16 mouse cellular contexts compared by ENCODE assay signal in genomic region chr9:107543299-107543698, GRCm38 (mm10). TPM values are rescaled to one million over a fixed set of nuclear protein-coding genes. Genes with fewer than 3 reads are reported as not detected.
DNase-seq lines count a peak whose midpoint lies in the region; ATAC-seq and TF ChIP-seq lines count a peak whose summit lies in the region.
"Had no signal": no experiment of that assay in that cellular context is flagged by ENCODE, and none has a peak within 500 bp of the region (broad histone marks: within the 10 kb centered on the region; RNA-seq: fewer than 3 reads in every experiment).

No protein-coding gene starts in this region.

- no peak for TF ChIP-seq CTCF in testis, adult 2 months (IDR thresholded peaks at IDR 0.05; ENCODE audit: control insufficient read depth, insufficient read depth, insufficient replicate concordance, low read depth, low read length)

- peaks cover 7% of the 10 kb centered on the region for H3K27me3 ChIP-seq in forebrain, embryonic 12.5 days
- H3K27me3 ChIP-seq in forebrain, embryonic 16.5 days (replicated peaks; ENCODE audit: control insufficient read depth, insufficient read depth, low read length) = no peaks in the 10 kb centered on the region
- no peaks in the 10 kb centered on the region for H3K27me3 ChIP-seq in kidney, embryonic 16.5 days (ENCODE audit: insufficient read depth, low read length)
- no peaks in the 10 kb centered on the region for H3K27me3 ChIP-seq in testis, adult 2 months (ENCODE audit: control insufficient read depth, insufficient read depth, low read length)
- H3K27me3 ChIP-seq in stomach, embryonic 16.5 days (ENCODE audit: control insufficient read depth, insufficient read depth, low read length) = no peaks in the 10 kb centered on the region
- H3K27me3 ChIP-seq: midbrain, embryonic 15.5 days had no signal

- WGBS in forebrain, embryonic 12.5 days = 92% methylated on average over 11 of the region's 11 CpGs
- WGBS in forebrain, embryonic 16.5 days = 90% methylated on average over 11 of the region's 11 CpGs
- WGBS in kidney, embryonic 16.5 days = 83% methylated on average over 11 of the region's 11 CpGs
- 79% methylated on average over 11 of the region's 11 CpGs for WGBS in stomach, embryonic 16.5 days

- H3K9ac ChIP-seq in forebrain, embryonic 12.5 days = no peak overlapping the region
- H3K9ac ChIP-seq in forebrain, embryonic 16.5 days (replicated peaks; ENCODE audit: low read depth, low read length) = no peak overlapping the region
- no peak overlapping the region for H3K9ac ChIP-seq in kidney, embryonic 16.5 days (replicated peaks; ENCODE audit: low read length)
- H3K9ac ChIP-seq in stomach, embryonic 16.5 days (ENCODE audit: low read length) = peak overlapping the region; percentile 74; the same call in 1 of the 2 replicates

- no peak for ATAC-seq in forebrain, embryonic 12.5 days (ENCODE audit: low FRiP score)
- ATAC-seq in forebrain, embryonic 16.5 days = no peak
- ATAC-seq in kidney, embryonic 16.5 days (ENCODE audit: low FRiP score, low TSS enrichment) = no peak
- ATAC-seq in stomach, embryonic 16.5 days (ENCODE audit: insufficient read depth, low FRiP score) = no peak
- ATAC-seq: inflammation-experienced regulatory T-cells, adult 6 months; midbrain, embryonic 15.5 days had no signal

- TF ChIP-seq POLR2A in testis, adult 2 months (IDR thresholded peaks at IDR 0.05; ENCODE audit: control insufficient read depth, low read depth, low read length) = no peak

- peak overlapping the region; percentile 94 for H3K4me2 ChIP-seq in forebrain, embryonic 12.5 days
- H3K4me2 ChIP-seq in forebrain, embryonic 16.5 days (ENCODE audit: low read length) = no peak overlapping the region
- peak overlapping the region; percentile 89 for H3K4me2 ChIP-seq in kidney, embryonic 16.5 days (replicated peaks; ENCODE audit: low read depth, low read length)
- H3K4me2 ChIP-seq in stomach, embryonic 16.5 days (ENCODE audit: low read depth, low read length) = peak overlapping the region; percentile 76

- no peak for DNase-seq in kidney, postnatal 25 days
- no peak for DNase-seq in testis, postnatal 14 days (ENCODE audit: low spot score)
- no peak for DNase-seq in adipocyte (ENCODE audit: low spot score)
- DNase-seq: adrenal gland, postnatal 36 days; B cell, adult 2 months; cerebellum, adult 18-20 months; heart, postnatal 14 days; lung, postnatal 10 days; right cerebral cortex, postnatal 25 days had no signal

- H3K4me3 ChIP-seq in forebrain, embryonic 12.5 days (replicated peaks) = no peak overlapping the region
- H3K4me3 ChIP-seq in forebrain, embryonic 16.5 days (replicated peaks; ENCODE audit: low read length) = no peak overlapping the region
- no peak overlapping the region for H3K4me3 ChIP-seq in kidney, embryonic 16.5 days (ENCODE audit: low read length)
- peak overlapping the region; percentile 43 for H3K4me3 ChIP-seq in testis, adult 2 months (ENCODE audit: control insufficient read depth, low read depth, low read length)
- H3K4me3 ChIP-seq in stomach, embryonic 16.5 days (replicated peaks; ENCODE audit: low read length) = no peak overlapping the region; the same call in 1 of the 2 replicates

- H3K27ac ChIP-seq in forebrain, embryonic 12.5 days = no peak overlapping the region
- no peak overlapping the region for H3K27ac ChIP-seq in forebrain, embryonic 16.5 days (ENCODE audit: low read length)
- no peak overlapping the region for H3K27ac ChIP-seq in kidney, embryonic 16.5 days (ENCODE audit: low read length)
- no peak overlapping the region for H3K27ac ChIP-seq in testis, adult 2 months (ENCODE audit: control insufficient read depth, insufficient read depth, low read depth, low read length)
- no peak overlapping the region for H3K27ac ChIP-seq in stomach, embryonic 16.5 days (ENCODE audit: low read length)
- H3K27ac ChIP-seq: midbrain, embryonic 15.5 days had no signal

- peaks cover 38% of the 10 kb centered on the region for H3K36me3 ChIP-seq in forebrain, embryonic 12.5 days (replicated peaks)
- H3K36me3 ChIP-seq in forebrain, embryonic 16.5 days (ENCODE audit: control insufficient read depth, insufficient read depth) = peaks cover 25% of the 10 kb centered on the region
- H3K36me3 ChIP-seq in kidney, embryonic 16.5 days (ENCODE audit: insufficient read depth, low read length) = peaks cover 36% of the 10 kb centered on the region
- no peaks in the 10 kb centered on the region; the same call in 1 of the 2 replicates for H3K36me3 ChIP-seq in testis, adult 2 months (ENCODE audit: control insufficient read depth, insufficient read depth, low read length)
- H3K36me3 ChIP-seq in stomach, embryonic 16.5 days (ENCODE audit: control insufficient read depth, insufficient read depth, low read length) = 0 out of 2 replicates have a peak, but pooled peaks cover 18% of the 10 kb centered on the region

- no peaks in the 10 kb centered on the region for H3K9me3 ChIP-seq in forebrain, embryonic 12.5 days
- H3K9me3 ChIP-seq in forebrain, embryonic 16.5 days (ENCODE audit: control insufficient read depth, low read length) = no peaks in the 10 kb centered on the region
- H3K9me3 ChIP-seq in kidney, embryonic 16.5 days (ENCODE audit: low read length) = no peaks in the 10 kb centered on the region
- H3K9me3 ChIP-seq in stomach, embryonic 16.5 days (replicated peaks; ENCODE audit: control insufficient read depth, low read length) = no peaks in the 10 kb centered on the region
- H3K9me3 ChIP-seq: midbrain, embryonic 15.5 days had no signal

- peaks cover 38% of the 10 kb centered on the region for H3K4me1 ChIP-seq in forebrain, embryonic 12.5 days
- H3K4me1 ChIP-seq in forebrain, embryonic 16.5 days (replicated peaks; ENCODE audit: control insufficient read depth, insufficient read depth, low read length) = peaks cover 49% of the 10 kb centered on the region
- peaks cover 30% of the 10 kb centered on the region for H3K4me1 ChIP-seq in kidney, embryonic 16.5 days (ENCODE audit: insufficient read depth, low read length)
- peaks cover 22% of the 10 kb centered on the region for H3K4me1 ChIP-seq in testis, adult 2 months (ENCODE audit: control insufficient read depth, insufficient read depth, low read length)
- peaks cover 26% of the 10 kb centered on the region for H3K4me1 ChIP-seq in stomach, embryonic 16.5 days (ENCODE audit: control insufficient read depth, insufficient read depth, low read length)

RNA-seq across cellular contexts. Expression of gene Nprl2, which starts 1.3 kb away (rescaled TPM):
- 43.1 and 46.3 TPM in 2 replicates for polyA plus RNA-seq in forebrain, embryonic 12.5 days (2016; fragmentation: Nextera tagmentation; extraction: Ambion mirVana)
- 88.4 and 89.8 TPM in 2 replicates for polyA plus RNA-seq in forebrain, embryonic 16.5 days (2015; fragmentation: Nextera tagmentation; extraction: Ambion mirVana)
- 57.0 and 59.0 TPM in 2 replicates for polyA plus RNA-seq in kidney, embryonic 16.5 days (2015; fragmentation: Nextera tagmentation; extraction: Ambion mirVana)
- 34.7 and 40.3 TPM in 2 replicates for polyA plus RNA-seq in testis, adult 2 months (2012; rRNA removed)
- polyA plus RNA-seq in stomach, embryonic 16.5 days (2015; fragmentation: Nextera tagmentation; extraction: Ambion mirVana) = 40.8 and 42.6 TPM in 2 replicates

RNA-seq across cellular contexts. Expression of gene Cyb561d2, which starts 1.3 kb away (rescaled TPM):
- polyA plus RNA-seq in forebrain, embryonic 12.5 days (2016; fragmentation: Nextera tagmentation; extraction: Ambion mirVana) = 17.7 and 18.9 TPM in 2 replicates
- 35.7 and 38.5 TPM in 2 replicates for polyA plus RNA-seq in forebrain, embryonic 16.5 days (2015; fragmentation: Nextera tagmentation; extraction: Ambion mirVana)
- 35.8 and 39.0 TPM in 2 replicates for polyA plus RNA-seq in kidney, embryonic 16.5 days (2015; fragmentation: Nextera tagmentation; extraction: Ambion mirVana)
- polyA plus RNA-seq in testis, adult 2 months (2012; rRNA removed) = 28.3 and 29.4 TPM in 2 replicates
- 27.4 and 30.0 TPM in 2 replicates for polyA plus RNA-seq in stomach, embryonic 16.5 days (2015; fragmentation: Nextera tagmentation; extraction: Ambion mirVana)

RNA-seq across cellular contexts. Expression of gene Zmynd10, which starts 3.8 kb away (rescaled TPM):
- 1.0 and 2.2 TPM in 2 replicates for polyA plus RNA-seq in forebrain, embryonic 12.5 days (2016; fragmentation: Nextera tagmentation; extraction: Ambion mirVana)
- polyA plus RNA-seq in forebrain, embryonic 16.5 days (2015; fragmentation: Nextera tagmentation; extraction: Ambion mirVana) = 2.2 and 3.2 TPM in 2 replicates
- 3.3 and 3.9 TPM in 2 replicates for polyA plus RNA-seq in kidney, embryonic 16.5 days (2015; fragmentation: Nextera tagmentation; extraction: Ambion mirVana)
- polyA plus RNA-seq in testis, adult 2 months (2012; rRNA removed) = 245 and 272 TPM in 2 replicates
- polyA plus RNA-seq in stomach, embryonic 16.5 days (2015; fragmentation: Nextera tagmentation; extraction: Ambion mirVana) = 0.76 and 1.6 TPM in 2 replicates

RNA-seq across cellular contexts. Expression of gene Rassf1, which starts 8.1 kb away (rescaled TPM):
- 40.0 and 45.7 TPM in 2 replicates for polyA plus RNA-seq in forebrain, embryonic 12.5 days (2016; fragmentation: Nextera tagmentation; extraction: Ambion mirVana)
- 43.4 and 45.4 TPM in 2 replicates for polyA plus RNA-seq in forebrain, embryonic 16.5 days (2015; fragmentation: Nextera tagmentation; extraction: Ambion mirVana)
- polyA plus RNA-seq in kidney, embryonic 16.5 days (2015; fragmentation: Nextera tagmentation; extraction: Ambion mirVana) = 66.8 and 68.9 TPM in 2 replicates
- polyA plus RNA-seq in testis, adult 2 months (2012; rRNA removed) = 62.8 and 63.4 TPM in 2 replicates
- polyA plus RNA-seq in stomach, embryonic 16.5 days (2015; fragmentation: Nextera tagmentation; extraction: Ambion mirVana) = 63.8 and 72.2 TPM in 2 replicates

RNA-seq across cellular contexts. Expression of gene Tmem115, which starts 9.6 kb away (rescaled TPM):
- polyA plus RNA-seq in forebrain, embryonic 12.5 days (2016; fragmentation: Nextera tagmentation; extraction: Ambion mirVana) = 43.3 and 45.0 TPM in 2 replicates
- polyA plus RNA-seq in forebrain, embryonic 16.5 days (2015; fragmentation: Nextera tagmentation; extraction: Ambion mirVana) = 41.9 and 44.5 TPM in 2 replicates
- polyA plus RNA-seq in kidney, embryonic 16.5 days (2015; fragmentation: Nextera tagmentation; extraction: Ambion mirVana) = 49.7 and 51.0 TPM in 2 replicates
- polyA plus RNA-seq in testis, adult 2 months (2012; rRNA removed) = 38.3 and 46.9 TPM in 2 replicates
- polyA plus RNA-seq in stomach, embryonic 16.5 days (2015; fragmentation: Nextera tagmentation; extraction: Ambion mirVana) = 38.1 and 40.2 TPM in 2 replicates

Comparison
In these comparisons a context has a peak if more than half of its experiments do, and no peak if none do; other contexts are left out.
1. RNA of gene Zmynd10, which starts 3.8 kb away (polyA plus RNA-seq): 245 to 272 TPM in testis, adult 2 months; 3.3 to 3.9 TPM in kidney, embryonic 16.5 days, 2.2 to 3.2 TPM in forebrain, embryonic 16.5 days, 1.0 to 2.2 TPM in forebrain, embryonic 12.5 days and 0.76 to 1.6 TPM in stomach, embryonic 16.5 days; every median in the first group is over 10 times any median in the second.